Mouse (Mus musculus): ENCODE data around the gene Scarf2. TPM values are rescaled to one million over a fixed set of nuclear protein-coding genes. Genes with fewer than 3 reads are reported as not detected.
A peak's percentile ranks its signal among the peaks of the same experiment; 100 is the strongest.

Scarf2 gene
- total RNA-seq (2014; fragmentation: Nextera tagmentation) (not detected in 2 replicates), total RNA-seq (2017) (not detected in 2 replicates)

DNA sequence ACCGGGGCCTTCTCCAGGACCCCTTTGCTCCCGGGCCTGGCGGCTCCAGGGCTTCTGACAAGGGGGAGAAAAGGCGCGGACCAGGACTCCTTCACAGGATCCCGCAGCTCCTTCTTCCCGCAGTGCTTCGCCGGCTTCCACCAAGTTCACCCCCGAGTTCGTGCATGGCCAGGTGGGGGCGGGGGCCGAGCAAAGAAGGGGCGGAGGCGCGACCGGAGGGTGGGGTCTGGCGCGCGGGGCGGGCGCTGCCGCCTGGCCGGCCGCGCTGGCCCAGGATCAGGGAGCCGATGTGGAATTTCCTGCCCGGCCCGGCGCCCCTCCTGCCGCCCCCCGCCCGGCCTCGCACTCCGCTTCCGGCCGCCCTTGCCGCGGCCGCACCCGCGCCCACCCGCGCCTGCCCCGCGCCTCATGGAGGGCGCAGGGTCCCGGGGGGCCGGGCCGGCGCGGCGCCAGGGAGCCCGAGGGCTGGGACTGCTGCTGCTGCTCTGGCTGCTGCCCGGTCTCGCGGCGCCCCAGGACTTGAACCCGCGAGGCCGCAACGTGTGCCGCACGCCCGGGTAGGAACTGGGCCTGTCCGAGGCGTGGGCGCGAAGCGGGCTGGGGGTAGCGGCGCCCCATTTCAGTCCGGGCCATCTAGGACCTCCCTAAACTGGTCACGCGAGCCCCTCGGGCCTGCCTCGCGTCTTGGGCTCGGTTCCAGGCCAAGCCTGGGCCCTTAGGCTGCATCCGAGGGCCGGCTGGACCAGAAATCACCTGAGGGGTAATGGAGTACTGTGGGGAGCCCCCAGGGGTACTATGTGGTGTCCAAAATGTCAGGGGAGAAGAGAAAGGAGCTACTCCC is at the start of gene Scarf2:
Gene Scarf2, plus strand, starts transcription at position 312 of the 841 bp plus-strand sequence.
- no peak for ATAC-seq (replicated peaks; ENCODE audit: low FRiP score, low TSS enrichment, poor library complexity, severe bottlenecking)

DNA sequence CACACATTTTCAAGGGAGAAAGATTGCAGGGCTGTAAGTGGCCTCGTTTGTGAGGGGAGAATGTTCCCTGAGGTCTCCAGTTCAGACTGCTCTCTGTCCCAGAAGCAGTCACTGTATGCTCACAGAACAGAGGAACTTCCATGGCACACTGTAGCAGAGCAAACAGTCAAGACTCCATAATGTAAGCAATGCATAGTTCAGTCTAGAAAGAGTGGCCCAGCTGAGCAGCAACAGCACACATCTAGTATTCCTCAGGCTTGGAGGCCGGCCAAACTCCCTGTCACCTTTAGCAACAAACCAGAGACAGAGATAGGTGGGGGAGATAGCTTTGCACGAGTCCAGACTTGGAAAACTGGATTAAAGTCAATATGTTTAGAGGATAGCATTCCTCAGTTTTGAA is 44.1 kb upstream of the Scarf2 start:
- ATAC-seq (replicated peaks; ENCODE audit: low FRiP score, low TSS enrichment, poor library complexity, severe bottlenecking), result no peak

DNA sequence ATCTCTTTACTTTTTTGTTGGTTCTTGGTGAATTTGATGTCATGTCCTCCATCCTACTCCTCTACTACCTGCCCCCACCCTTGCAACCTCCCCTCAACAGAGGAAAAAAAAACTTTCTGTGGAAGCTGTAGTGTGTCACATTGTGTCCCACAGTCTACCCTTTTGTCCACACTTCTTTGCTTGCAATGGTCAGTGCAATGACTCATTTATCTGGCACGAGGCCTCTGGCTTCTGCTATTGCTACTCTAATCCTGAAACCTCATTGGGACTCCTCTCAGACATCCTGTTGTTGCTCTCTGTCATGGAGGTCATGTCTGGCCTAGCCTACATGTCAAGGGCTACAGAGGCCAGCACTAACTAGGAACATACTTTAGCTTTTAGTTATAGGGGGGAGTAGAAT is 43.4 kb upstream of the Scarf2 start:
- no peak for ATAC-seq (replicated peaks; ENCODE audit: low FRiP score, low TSS enrichment, poor library complexity, severe bottlenecking)

DNA sequence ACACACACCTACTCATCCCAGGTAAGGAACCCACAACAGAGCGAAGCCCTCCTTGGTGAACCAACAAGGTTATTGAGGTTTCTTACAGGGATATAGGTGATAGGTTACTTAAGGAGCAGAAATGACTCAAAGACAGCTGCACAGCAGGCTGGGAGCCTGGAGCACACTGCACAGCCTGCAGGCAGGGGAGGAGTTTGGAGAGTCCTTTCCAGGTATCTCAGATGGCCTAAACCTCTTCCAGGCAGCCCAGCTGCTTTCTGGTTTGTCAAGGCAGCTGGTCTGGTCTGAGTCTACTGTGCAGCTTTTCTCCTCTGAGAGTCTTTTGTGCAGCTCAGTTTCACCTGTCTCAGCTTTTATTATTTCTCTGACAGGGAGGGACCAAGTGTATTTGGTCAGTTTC is 39.3 kb upstream of the Scarf2 start:
- ATAC-seq (replicated peaks; ENCODE audit: low FRiP score, low TSS enrichment, poor library complexity, severe bottlenecking), result no peak

DNA sequence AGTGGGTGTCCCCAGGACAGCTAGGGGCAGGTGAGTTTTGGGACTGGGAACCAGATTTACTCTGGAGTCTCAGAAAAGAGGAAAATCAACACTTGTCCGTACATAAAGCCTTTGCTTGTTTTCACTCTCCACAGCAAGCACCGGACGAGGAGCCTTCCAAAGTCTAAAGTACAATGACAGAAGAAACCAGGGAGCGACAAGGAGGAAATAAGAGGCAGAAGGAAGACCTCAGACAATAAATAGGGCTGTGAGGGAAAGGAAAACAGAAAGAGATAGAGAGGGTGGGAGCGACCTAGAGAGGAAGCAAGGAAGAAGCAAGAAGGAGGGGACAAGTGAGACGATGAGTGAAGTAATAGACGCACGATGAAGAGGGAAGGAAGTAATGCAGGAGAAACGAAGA is 38.2 kb upstream of the Scarf2 start:
- ATAC-seq (replicated peaks; ENCODE audit: low FRiP score, low TSS enrichment, poor library complexity, severe bottlenecking), result no peak

DNA sequence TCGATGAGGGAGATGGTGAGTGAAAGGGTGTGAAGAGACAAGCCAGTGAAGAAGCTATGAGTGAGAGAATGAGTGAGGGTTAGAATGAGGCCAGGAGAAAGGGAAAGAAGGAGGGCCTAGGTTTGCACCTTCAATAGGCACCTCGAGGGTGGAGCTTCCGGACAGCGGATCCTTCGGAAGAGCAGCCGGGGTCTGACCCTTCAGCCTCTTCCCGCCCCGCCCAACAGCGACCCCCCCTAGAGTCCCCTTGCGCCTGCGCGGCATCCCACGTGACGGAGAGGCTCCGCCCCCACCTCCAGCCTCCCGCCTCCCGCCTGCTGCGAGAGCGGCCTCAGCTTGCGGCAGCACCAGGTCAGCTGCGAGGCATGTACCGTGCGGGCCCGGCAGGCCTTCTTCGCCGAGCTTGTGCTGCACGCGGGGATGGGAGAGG is 37.7 kb upstream of the Scarf2 start, which contains the start of gene Klhl22:
Gene Klhl22, plus strand, starts transcription at position 275 of the 430 bp plus-strand sequence.
- ATAC-seq (replicated peaks; ENCODE audit: low FRiP score, low TSS enrichment, poor library complexity, severe bottlenecking), result peak; percentile 48; the same call in 1 of the 2 replicates

DNA sequence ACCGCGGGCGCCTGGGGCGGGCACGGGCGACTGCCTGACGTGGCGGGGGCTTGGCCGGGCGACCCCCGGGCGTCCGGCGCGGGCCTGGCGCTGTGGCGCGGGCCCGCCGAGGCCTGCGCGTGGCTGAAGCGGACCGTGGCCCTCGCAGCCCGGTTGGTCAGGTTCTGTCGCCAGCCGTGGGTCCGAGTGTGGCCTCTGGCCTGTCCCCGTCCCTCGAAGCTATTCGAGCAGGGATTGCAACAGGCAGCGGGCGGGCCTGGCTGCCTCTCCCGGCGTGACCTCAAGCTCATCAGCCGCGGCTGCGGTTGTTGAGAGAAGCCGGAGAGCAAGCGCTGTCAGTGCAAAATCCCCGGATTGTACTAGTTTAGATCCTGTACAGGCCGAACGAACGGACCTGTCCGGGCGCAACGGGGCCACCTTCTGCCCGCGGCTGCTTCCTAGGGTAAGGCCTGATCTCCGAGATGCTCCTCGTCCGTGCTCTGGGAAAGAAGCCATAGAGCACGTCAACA is 37.2 kb upstream of the Scarf2 start:
- ATAC-seq (replicated peaks; ENCODE audit: low FRiP score, low TSS enrichment, poor library complexity, severe bottlenecking), result no peak

DNA sequence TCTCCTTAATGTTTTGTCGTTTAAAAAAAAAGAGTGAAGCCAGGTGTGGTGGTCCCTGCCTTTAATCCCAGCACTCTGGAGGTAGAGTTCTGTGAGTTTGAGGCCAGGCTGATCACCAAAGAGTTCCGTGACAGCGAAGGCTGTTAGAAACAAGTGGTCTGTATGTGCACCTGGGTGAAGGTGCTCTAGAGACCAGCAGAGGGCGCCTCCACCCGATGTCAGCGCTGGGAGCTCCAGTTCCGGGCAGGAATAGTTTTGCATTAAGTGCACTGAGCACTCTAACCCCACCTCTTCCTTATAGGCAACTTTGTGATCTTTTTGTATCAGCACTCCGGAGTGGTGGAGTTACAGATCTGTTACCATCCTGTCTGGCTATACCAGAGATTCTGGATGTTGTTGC is 36.4 kb upstream of the Scarf2 start:
- ATAC-seq (replicated peaks; ENCODE audit: low FRiP score, low TSS enrichment, poor library complexity, severe bottlenecking), result peak; percentile 65

DNA sequence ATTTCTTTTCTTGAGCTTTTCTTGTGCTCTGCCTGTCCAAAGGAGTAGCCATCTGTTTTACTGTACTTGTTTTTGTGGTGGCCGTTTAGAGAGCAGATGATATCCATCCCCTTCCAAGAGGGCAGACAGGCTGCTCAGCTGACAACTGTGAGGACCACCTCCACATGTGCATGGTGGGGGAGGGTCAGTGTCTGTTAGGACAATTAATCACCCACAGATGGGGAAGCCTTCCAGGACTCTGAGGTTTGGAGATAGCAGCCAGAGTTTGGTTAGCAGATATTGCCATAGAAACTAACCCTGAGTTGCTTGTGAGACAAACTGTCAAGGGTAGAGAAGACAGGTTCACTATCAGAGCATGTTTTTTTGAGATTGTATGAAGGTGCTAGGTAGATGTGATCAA is 36.0 kb upstream of the Scarf2 start:
- peak; percentile 81 for ATAC-seq (replicated peaks; ENCODE audit: low FRiP score, low TSS enrichment, poor library complexity, severe bottlenecking)

DNA sequence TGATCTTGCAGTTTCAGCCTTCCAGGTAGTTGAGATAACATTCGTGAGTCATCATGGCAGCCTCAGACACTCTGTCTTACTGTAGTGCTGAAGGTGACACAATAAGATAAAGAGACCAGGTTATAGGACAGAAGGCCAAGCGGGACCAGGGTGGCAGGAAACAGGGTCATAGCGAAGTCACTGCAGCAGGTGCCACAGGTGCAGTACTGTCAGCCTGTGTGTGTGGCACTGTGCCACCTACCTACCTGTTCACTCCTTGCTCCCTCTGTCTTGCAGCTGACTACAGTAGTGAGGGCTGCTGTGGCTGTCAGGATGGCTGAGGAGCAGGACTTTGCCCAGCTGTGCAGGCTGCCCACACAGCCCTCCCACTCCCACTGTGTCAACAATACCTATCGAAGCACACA is 33.0 kb upstream of the Scarf2 start:
- peak; percentile 29; the same call in 1 of the 2 replicates for ATAC-seq (replicated peaks; ENCODE audit: low FRiP score, low TSS enrichment, poor library complexity, severe bottlenecking)

DNA sequence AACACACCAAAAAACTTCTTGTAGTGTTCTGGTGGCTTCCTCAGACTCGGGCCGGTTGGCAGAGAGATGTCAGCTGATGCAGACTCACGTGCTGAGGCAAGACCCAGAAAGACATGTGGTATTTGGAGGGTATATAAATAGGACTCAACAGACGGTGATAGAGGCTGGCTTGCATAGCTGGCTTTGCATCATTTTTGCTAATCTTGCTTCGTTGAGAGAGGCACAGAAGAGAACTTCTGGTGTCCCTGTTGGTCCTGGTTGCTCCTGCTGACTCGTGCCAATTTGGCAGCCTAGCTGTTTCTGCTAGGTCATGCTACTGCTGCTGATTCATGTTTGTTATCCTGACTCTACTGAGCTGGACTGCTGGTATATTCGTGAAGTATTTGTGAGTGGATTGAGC is 28.2 kb upstream of the Scarf2 start:
- ATAC-seq (replicated peaks; ENCODE audit: low FRiP score, low TSS enrichment, poor library complexity, severe bottlenecking), result no peak

DNA sequence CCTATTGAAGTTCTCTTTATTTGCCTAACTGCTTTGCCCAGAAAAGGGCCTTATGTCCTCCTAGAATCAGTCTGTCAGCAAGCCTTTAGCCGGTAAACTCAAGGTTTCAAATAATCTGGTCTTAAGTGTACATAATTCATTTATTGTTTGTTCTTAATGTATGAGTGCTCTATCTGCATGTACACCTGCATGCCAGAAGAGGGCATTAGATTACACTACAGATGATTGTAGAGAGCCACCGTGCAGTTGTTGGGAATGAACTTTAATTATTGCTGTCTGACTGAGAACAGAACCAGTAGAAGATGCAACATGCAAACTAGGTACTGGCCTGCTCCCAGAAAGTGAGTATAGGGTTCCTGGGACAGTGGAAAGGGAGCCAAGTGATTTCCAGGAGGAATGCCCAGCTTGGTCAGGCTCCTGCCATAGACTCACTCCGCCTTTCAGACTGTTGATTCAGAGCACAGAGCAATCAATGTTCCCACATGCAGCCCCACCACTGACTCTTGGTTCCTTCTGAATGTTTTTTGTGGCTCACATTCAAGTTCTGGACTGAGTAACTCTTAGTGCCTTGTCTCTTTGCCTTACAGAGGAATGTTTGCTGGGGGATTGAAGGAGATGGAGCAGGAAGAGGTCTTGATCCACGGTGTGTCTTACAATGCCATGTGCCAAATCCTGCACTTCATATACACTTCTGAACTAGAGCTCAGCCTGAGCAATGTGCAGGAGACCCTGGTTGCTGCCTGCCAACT is 25.8 kb upstream of the Scarf2 start:
- ATAC-seq (replicated peaks; ENCODE audit: low FRiP score, low TSS enrichment, poor library complexity, severe bottlenecking), result no peak

DNA sequence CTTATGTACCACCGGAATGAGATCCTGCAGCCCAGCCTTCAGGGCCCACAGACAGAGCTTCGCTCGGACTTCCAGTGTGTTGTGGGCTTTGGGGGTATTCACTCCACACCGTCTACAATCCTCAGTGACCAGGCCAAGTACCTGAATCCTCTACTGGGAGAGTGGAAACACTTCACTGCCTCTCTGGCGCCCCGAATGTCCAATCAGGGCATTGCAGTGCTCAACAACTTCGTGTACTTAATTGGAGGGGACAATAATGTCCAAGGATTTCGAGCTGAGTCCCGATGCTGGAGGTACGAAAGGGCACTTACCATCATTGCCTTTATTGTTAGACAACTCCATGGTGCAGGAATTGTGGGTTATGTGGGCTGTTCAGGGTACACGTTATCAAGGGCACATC is 20.3 kb upstream of the Scarf2 start:
- ATAC-seq (replicated peaks; ENCODE audit: low FRiP score, low TSS enrichment, poor library complexity, severe bottlenecking), result peak; percentile 65

DNA sequence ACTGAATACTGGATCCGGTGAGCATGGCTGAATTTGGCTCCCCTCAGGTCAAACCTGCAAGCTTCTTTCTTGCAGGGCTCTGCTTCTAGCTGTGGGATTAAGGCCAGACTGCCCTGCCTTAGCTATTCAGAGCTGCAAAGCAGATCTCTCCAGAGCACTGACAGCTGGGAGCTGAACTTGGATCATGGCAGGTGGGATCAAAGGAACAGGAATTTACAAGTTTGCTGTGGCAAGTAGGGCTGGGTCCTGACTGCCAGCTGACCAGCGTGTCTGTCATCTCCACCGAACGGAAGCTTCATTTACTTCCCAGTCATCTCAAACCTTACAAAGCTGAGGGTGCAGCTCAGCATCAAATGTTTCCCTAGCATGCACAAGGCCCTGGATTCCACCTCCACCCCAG is 18.9 kb upstream of the Scarf2 start:
- ATAC-seq (replicated peaks; ENCODE audit: low FRiP score, low TSS enrichment, poor library complexity, severe bottlenecking), result no peak

DNA sequence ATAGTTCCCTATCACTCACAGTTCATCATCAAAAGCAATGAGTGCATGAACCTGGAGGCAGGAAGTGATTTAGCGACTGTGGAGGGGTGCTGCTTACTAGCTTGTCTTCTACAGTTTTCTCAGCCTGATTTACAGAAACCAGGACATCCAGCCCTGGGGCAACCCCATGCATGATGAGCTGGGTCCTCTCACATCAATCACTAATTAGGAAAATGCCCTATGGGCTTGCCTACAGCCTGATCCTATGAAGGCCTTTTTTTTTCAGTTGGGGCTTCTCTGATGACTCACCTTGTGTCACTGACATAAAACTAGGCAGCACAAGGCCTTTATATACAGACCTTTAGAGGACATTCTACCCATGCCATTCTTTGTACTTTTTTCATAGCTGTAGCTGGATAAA is 17.4 kb upstream of the Scarf2 start:
- ATAC-seq (replicated peaks; ENCODE audit: low FRiP score, low TSS enrichment, poor library complexity, severe bottlenecking), result no peak

DNA sequence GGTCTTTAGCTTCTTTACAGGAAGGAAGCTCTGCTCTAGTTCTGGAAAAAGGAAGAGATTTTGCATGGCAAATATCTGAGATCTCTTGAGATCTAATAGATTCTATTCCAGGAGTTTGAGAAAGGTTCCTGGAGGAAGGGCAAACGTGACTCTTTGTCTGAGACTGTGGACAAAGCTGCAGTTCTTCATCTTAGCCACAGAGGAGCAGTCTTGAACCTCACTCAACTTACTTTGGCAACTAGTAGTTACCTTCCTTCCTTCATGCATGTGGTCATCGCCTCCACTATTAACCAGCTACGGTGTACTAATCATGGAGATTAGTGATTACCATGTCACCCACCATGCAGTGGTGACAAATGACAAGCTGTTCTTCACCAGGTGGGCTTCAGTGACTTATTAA is 11.7 kb upstream of the Scarf2 start:
- ATAC-seq (replicated peaks; ENCODE audit: low FRiP score, low TSS enrichment, poor library complexity, severe bottlenecking), result no peak

DNA sequence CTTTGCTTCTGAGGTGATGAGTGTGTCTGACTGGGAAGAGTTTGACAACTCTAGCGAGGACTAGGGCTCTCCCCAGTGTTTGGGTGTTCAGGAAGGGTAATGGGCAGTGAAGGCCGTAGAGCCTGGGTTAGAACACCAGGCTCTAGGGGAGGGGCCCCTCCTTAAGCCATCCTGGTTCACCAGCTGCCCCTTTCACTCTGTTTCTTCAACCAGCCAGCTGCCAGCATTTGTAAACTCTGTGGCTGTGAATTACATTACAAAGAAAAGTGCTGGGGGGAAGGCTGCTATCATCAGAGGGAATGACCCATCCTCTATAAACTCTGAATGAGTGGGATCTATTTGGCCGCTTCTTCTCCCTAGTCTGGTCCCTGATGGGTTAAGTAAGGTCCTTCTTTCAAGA is 4.4 kb upstream of the Scarf2 start:
- ATAC-seq (replicated peaks; ENCODE audit: low FRiP score, low TSS enrichment, poor library complexity, severe bottlenecking), result no peak

DNA sequence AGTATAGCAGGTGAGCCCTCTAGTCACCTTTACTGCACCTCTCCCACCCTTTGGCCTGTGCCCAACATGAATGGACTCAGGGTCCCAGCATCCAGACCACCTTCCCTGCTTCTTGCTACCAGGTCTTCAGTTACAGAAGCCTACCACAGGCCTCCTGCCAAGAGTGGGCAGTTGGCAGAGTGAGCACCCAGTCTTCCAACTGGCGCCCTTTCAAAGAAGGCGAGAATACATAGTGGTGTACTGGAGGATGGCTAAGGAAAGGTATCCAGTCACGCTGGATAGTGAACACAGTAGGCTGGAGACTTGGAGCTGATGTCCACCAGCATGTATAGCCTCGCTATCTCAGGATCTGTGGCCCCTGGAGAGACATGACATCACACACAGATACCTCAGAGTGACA is 3.0 kb upstream of the Scarf2 start:
- ATAC-seq (replicated peaks; ENCODE audit: low FRiP score, low TSS enrichment, poor library complexity, severe bottlenecking), result no peak

DNA sequence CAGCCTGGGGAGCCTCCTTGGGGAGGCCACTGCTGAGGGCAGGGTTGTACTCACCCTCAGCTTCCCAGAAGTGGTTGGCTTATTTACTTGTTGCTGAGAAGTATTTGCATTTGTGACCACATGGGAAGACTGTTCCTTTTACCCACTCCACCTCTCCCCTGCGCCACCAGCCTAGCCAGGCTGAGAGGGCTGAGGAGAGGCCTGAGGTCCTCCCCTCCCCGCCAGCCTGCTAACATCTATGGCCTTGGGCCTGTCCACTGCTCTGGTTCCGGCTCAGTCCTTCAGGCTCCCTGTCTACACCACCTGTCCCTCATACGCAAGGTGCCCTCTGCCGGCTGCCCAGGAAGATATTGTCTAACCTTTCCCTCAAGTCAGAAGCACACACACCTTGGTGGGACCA is 1.4 kb upstream of the Scarf2 start:
- ATAC-seq (replicated peaks; ENCODE audit: low FRiP score, low TSS enrichment, poor library complexity, severe bottlenecking), result no peak

DNA sequence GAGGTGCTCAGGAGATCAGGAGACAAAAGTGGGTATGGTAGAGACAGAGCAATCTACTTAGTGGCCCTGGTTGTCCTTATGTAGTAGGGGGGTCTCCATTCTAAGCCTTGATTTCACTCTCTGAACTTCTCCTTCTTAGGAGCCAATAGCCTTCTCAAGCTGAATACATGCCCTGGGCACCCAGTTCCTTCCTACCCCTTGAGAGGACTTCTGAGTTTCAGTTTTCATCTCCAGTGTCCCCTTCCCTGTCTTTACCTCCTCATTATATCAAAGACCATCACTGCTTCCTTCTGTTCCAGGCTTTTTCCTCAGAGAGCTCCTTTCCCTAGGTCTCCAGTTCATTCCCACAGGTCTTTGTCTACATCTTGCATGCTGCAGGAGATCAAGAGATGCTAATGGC is 563 bp upstream of the Scarf2 start:
- ATAC-seq (replicated peaks; ENCODE audit: low FRiP score, low TSS enrichment, poor library complexity, severe bottlenecking), result no peak

All from megakaryocyte-erythroid progenitor cell, adult 5-6 weeks (primary cell).